Mouse (Mus musculus) myocyte (in vitro differentiated cells): ENCODE measurements around the gene Gnaq. TPM values are rescaled to one million over a fixed set of nuclear protein-coding genes. Genes with fewer than 3 reads are reported as not detected.

Experiments
- H3K27me3 ChIP-seq: one replicate; pipeline ENCODE4 v1.6.1; 2011; ENCODE audit not compliant: control insufficient read depth, insufficient read depth, insufficient read length
- H3K36me3 ChIP-seq: one replicate; pipeline ENCODE4 v1.6.1; 2011; ENCODE audit not compliant: control insufficient read depth, insufficient read depth
- H3K4me2 ChIP-seq: one replicate; pipeline ENCODE4 v1.6.1; 2011; ENCODE audit warnings: low read depth, control low read depth
- H3K4me3 ChIP-seq: one replicate; pipeline ENCODE4 v1.5.1; 2011; ENCODE audit warnings: mild to moderate bottlenecking, control low read depth, moderate library complexity
- H3K79me2 ChIP-seq: one replicate; pipeline ENCODE4 v1.6.1; 2011; ENCODE audit not compliant: control insufficient read depth, insufficient read depth
- H3ac ChIP-seq: one replicate; pipeline ENCODE4 v1.6.1; 2011; ENCODE audit not compliant: control insufficient read depth, insufficient read length
- CEBPB ChIP-seq: IDR thresholded peaks from 2 replicates; pipeline ENCODE4 v1.6.1; 2011; ENCODE audit warnings: mild to moderate bottlenecking, moderate library complexity; ENCODE audit not compliant: poor library complexity, insufficient read depth, severe bottlenecking
- E2F4 ChIP-seq: IDR thresholded peaks from one replicate; pipeline ENCODE4 v1.6.1; 2011; ENCODE audit warnings: mild to moderate bottlenecking, control low read depth, moderate library complexity; ENCODE audit not compliant: insufficient read depth
- MAX ChIP-seq: IDR thresholded peaks from one replicate; pipeline ENCODE4 v1.6.1; 2011; ENCODE audit warnings: low read depth, mild to moderate bottlenecking, control low read depth
- MYOD1 ChIP-seq, 3 experiments: IDR thresholded peaks; one replicate each; pipeline ENCODE4 v1.6.1; 2011; ENCODE audit warnings: control low read depth in 2 of 3, low read depth in 2 of 3, mild to moderate bottlenecking in 2 of 3, moderate library complexity in 1 of 3; ENCODE audit not compliant: insufficient read length in 2 of 3, control insufficient read depth in 1 of 3
- MYOG ChIP-seq, 3 experiments: IDR thresholded peaks; one replicate each; pipeline ENCODE4 v1.6.1; 2011; ENCODE audit warnings: control low read depth in 2 of 3, low read depth in 2 of 3, mild to moderate bottlenecking in 2 of 3; ENCODE audit not compliant: insufficient read length in 2 of 3, control insufficient read depth in 1 of 3, insufficient read depth in 1 of 3
- POLR2A ChIP-seq: IDR thresholded peaks from one replicate; pipeline ENCODE4 v1.6.1; 2011; ENCODE audit warnings: low read depth, mild to moderate bottlenecking, control low read depth, moderate library complexity; ENCODE audit not compliant: insufficient read length
- POLR2AphosphoS2 ChIP-seq: IDR thresholded peaks from one replicate; pipeline ENCODE4 v1.6.1; 2011; ENCODE audit warnings: low read depth, control low read depth; ENCODE audit not compliant: insufficient read length
- REST ChIP-seq: IDR thresholded peaks from one replicate; pipeline ENCODE4 v1.6.1; 2011; ENCODE audit warnings: mild to moderate bottlenecking, control low read depth, moderate library complexity; ENCODE audit not compliant: insufficient read depth, insufficient read length
- SRF ChIP-seq: IDR thresholded peaks from one replicate; pipeline ENCODE4 v1.6.1; 2011; ENCODE audit warnings: low read depth; ENCODE audit not compliant: control insufficient read depth, insufficient read length
- TCF12 ChIP-seq: IDR thresholded peaks from one replicate; pipeline ENCODE4 v1.6.1; 2011; ENCODE audit warnings: mild to moderate bottlenecking, control low read depth; ENCODE audit not compliant: poor library complexity, insufficient read depth, severe bottlenecking
- TCF3 ChIP-seq: IDR thresholded peaks from one replicate; pipeline ENCODE4 v1.6.1; 2011; ENCODE audit warnings: low read depth, control low read depth; ENCODE audit not compliant: insufficient read length
- USF1 ChIP-seq: IDR thresholded peaks from one replicate; pipeline ENCODE4 v1.6.1; 2011; ENCODE audit warnings: low read depth, mild to moderate bottlenecking, control low read depth, moderate library complexity
- polyA plus RNA-seq: library from polyadenylated mRNA; unstranded; fragments of >200 nt; fragmentation: generic; extraction: Trizol; gene quantifications from one replicate; pipeline ENCODE4 v1.2.1, GENCODE M21; 2012; ENCODE audit warnings: missing spikeins

The Gnaq gene
- polyA plus RNA-seq, 1 experiment = 8.3 TPM

DNA sequence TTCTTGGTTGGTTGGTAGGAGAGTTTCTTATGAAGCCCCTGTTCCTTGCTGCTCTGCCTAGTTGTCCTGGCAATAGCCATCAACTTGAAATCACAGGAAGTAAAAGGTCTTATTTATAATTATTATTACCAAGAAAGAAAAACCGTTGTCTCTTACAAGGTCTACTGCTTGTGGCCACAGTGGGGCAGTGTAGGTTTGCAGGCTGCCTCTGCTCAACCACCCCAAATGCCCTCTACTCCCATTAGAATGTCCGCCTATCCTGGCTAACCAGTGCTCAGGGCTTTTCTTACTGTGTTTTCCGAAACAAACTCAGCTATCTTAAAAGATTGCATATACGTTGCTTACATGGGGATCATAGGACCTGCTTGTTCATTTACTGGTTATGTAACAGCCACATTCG lies 226.3 kb downstream of the Gnaq start:
- no peaks in the 10 kb centered on the region for H3K79me2 ChIP-seq
- H3ac ChIP-seq = no peak overlapping the region
- TF ChIP-seq E2F4 (no peak), MYOG (IDR thresholded peaks at IDR 0.05; ENCODE audit: control insufficient read depth in 1 of 3, insufficient read depth in 1 of 3, insufficient read length in 2 of 3, low read depth in 2 of 3) (no peak), USF1 (no peak)
- H3K36me3 ChIP-seq = no peaks in the 10 kb centered on the region
- H3K4me3 ChIP-seq = no peak overlapping the region
- H3K27me3 ChIP-seq = no peaks in the 10 kb centered on the region
- H3K4me2 ChIP-seq = no peak overlapping the region

DNA sequence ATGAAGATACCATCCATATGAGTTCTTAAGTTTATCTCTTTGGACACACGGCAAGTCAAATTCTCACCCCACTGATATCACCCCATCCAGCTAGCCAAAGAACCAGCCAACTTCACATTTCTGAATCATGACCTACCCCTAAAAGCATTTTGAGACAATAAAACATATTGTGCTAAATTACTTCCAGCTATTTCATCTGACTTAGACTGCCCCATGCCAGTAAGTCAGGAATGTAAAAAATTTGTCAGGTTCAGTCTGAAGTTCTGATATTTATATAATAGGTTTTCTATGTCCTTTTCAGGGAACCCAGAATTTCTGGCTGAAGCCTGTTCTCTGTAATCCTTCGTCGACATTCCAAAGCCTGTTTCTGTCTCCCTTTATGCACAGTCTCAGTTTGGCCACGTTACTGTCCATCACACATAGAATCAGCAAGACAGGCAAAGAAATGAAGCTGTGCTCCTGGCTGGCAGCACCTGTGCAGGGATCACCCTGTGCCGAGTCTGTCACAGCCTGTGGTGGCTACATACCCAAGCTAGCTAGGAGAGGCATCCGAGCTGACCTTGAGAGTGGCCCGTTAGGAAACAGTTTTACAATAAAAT lies 233.9 kb downstream of the Gnaq start:
- Histone ChIP-seq H3K79me2 (no peaks in the 10 kb centered on the region), H3K36me3 (no peaks in the 10 kb centered on the region), H3K27me3 (no peaks in the 10 kb centered on the region), H3K4me2 (no peak overlapping the region), H3ac (no peak overlapping the region), H3K4me3 (no peak overlapping the region)
- TF ChIP-seq MYOD1 (IDR thresholded peaks at IDR 0.05; ENCODE audit: control insufficient read depth in 1 of 3, insufficient read length in 2 of 3, low read depth in 2 of 3) (no peak), POLR2A (no peak), SRF (no peak), MYOG (IDR thresholded peaks at IDR 0.05; ENCODE audit: control insufficient read depth in 1 of 3, insufficient read depth in 1 of 3, insufficient read length in 2 of 3, low read depth in 2 of 3) (no peak), REST (no peak), USF1 (no peak), MAX (no peak), E2F4 (no peak), POLR2AphosphoS2 (no peak), CEBPB (no peak), TCF12 (no peak), TCF3 (no peak)

DNA sequence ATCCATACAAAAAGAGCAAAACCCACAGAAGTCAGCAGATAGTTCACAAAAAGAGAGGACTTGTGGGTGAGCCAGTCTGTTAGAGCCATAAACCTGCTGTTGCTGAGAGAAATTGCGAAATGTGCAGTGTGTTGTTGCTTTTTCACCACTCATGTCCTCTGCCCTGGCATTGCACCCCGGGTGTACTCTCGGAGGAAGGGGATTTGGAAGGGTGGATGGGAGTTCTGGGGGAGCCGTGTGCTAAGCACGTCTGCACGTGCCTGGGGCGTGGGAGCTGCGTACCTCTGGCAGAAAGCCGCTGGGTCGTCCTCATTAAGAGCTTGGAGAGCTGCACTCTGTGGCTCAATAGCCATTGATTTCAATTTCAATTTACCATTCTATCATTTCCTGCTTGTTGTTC lies 234.6 kb downstream of the Gnaq start:
- H3ac ChIP-seq = no peak overlapping the region
- no peak overlapping the region for H3K4me3 ChIP-seq
- H3K27me3 ChIP-seq = no peaks in the 10 kb centered on the region
- no peaks in the 10 kb centered on the region for H3K36me3 ChIP-seq
- H3K79me2 ChIP-seq = no peaks in the 10 kb centered on the region
- TF ChIP-seq TCF3 (no peak), CEBPB (0 out of 2 replicates have a peak, but pooled peaks have one; percentile 37)
- no peak overlapping the region for H3K4me2 ChIP-seq

DNA sequence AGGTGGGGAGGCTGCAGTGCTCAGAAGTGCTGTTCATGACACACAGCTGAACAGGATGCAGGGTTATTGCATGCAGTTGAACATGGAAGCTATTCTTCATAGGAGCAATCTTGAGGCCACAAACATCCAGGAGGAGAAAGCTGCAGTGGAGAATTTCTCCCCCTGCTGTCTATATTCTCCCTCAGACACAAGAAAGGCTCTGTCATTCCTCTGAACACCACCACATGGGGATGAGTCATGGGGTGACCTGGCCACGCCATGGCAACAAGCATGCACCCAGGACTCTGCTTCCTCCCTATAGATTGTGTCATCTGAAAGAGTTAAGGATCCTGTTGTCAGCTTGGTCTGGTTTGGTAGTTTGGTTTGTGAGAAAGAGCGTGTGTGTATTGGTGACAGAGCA lies 239.0 kb downstream of the Gnaq start:
- Histone ChIP-seq H3K79me2 (no peaks in the 10 kb centered on the region), H3K27me3 (no peaks in the 10 kb centered on the region)
- TF ChIP-seq REST = no peak
- no peak for TF ChIP-seq POLR2A
- TF ChIP-seq POLR2AphosphoS2 = no peak

DNA sequence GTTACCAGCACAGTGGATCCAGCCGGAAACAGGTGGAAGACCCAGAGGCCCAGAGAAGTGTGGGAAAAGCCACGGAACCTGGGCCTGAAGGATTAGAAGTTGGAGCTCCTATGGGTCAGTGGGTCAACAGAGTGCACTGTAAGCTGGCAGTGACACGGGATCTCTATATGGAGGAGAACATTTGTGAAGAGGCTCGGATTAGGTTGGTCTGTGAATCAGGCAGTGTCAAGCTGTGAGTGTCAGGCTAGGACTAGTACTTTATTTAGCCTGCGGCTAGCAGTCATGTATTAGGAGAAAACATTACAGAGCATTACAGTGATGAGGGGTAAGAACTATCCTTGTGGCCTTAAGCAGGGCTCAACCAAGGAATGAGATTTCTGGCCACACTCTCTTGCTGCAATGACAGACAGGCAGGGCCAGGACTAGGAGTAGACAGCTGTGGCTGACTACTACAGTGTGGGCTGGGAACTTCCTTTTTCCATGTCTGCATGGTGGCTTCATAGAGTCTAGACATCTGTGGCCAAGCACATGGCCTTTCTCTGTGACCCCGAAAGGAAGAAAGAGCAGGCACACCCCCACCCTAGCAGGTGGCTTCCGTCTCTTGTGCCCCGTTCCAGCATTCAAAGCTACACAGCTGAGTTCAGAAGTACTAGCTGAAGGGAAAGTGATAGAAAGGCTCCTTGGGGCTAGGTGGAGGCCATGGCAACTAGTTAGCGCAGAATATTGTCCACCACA lies 240.3 kb downstream of the Gnaq start:
- Histone ChIP-seq H3K27me3 (no peaks in the 10 kb centered on the region), H3ac (no peak overlapping the region), H3K4me2 (peak overlapping the region; percentile 42), H3K4me3 (no peak overlapping the region), H3K36me3 (no peaks in the 10 kb centered on the region), H3K79me2 (no peaks in the 10 kb centered on the region)
- TF ChIP-seq MYOG (IDR thresholded peaks at IDR 0.05; ENCODE audit: control insufficient read depth in 1 of 3, insufficient read depth in 1 of 3, insufficient read length in 2 of 3, low read depth in 2 of 3) = peak; percentile 26 to 80 (median 61)
- no peak for TF ChIP-seq E2F4
- TF ChIP-seq TCF3 = no peak
- TF ChIP-seq USF1 = no peak
- TF ChIP-seq TCF12 = peak; percentile 35
- no peak for TF ChIP-seq CEBPB
- TF ChIP-seq POLR2AphosphoS2 = no peak
- TF ChIP-seq SRF = no peak
- no peak for TF ChIP-seq MAX
- no peak for TF ChIP-seq REST
- no peak for TF ChIP-seq POLR2A
- peak; percentile 40 to 93 (median 86) for TF ChIP-seq MYOD1 (IDR thresholded peaks at IDR 0.05; ENCODE audit: control insufficient read depth in 1 of 3, insufficient read length in 2 of 3, low read depth in 2 of 3)

More for the DNA sequence above, 239.0 kb downstream of the Gnaq start:
- no peak overlapping the region for H3ac ChIP-seq
- no peak overlapping the region for H3K4me2 ChIP-seq
- H3K36me3 ChIP-seq = no peaks in the 10 kb centered on the region
- no peak overlapping the region for H3K4me3 ChIP-seq
